Mouse (Mus musculus) thymus, adult 2 months (tissue): ENCODE data around the gene Islr2. TPM values are rescaled to one million over a fixed set of nuclear protein-coding genes. Genes with fewer than 3 reads are reported as not detected.
A peak's percentile ranks its signal among the peaks of the same experiment; 100 is the strongest.
"Not testable (repeated sequence)": the region's sequence is repeated elsewhere in the genome, so short reads cannot be mapped to it uniquely, and the experiment has no call there.

Experiments
- DNase-seq: peaks from one replicate; pipeline ENCODE4 v3.0.0; 2021
- H3K27ac ChIP-seq: fragments of 200-500 bp; 2 replicates; pipeline ENCODE4 v1.5.1; 2012; ENCODE audit warnings: low read length, control low read depth; ENCODE audit not compliant: control insufficient read depth, insufficient read depth
- H3K27me3 ChIP-seq: fragments of 200-500 bp; 2 replicates; pipeline ENCODE4 v1.6.1; 2012; ENCODE audit warnings: mild to moderate bottlenecking, low read length, moderate library complexity, mixed read lengths; ENCODE audit not compliant: control insufficient read depth, insufficient read depth
- H3K36me3 ChIP-seq: fragments of 200-500 bp; 2 replicates; pipeline ENCODE4 v1.6.1; 2012; ENCODE audit warnings: mild to moderate bottlenecking, low read length, moderate library complexity; ENCODE audit not compliant: control insufficient read depth, insufficient read depth
- H3K4me1 ChIP-seq: fragments of 200-500 bp; replicated peaks from 2 replicates; pipeline ENCODE4 v1.6.1; 2012; ENCODE audit warnings: low read length; ENCODE audit not compliant: control insufficient read depth, insufficient read depth
- H3K4me3 ChIP-seq: fragments of 200-500 bp; 2 replicates; pipeline ENCODE4 v1.5.1; 2012; ENCODE audit warnings: mild to moderate bottlenecking, low read length, control low read depth, moderate library complexity; ENCODE audit not compliant: control insufficient read depth, insufficient read depth
- CTCF ChIP-seq: fragments of 200-500 bp; IDR thresholded peaks from 2 replicates; pipeline ENCODE4 v1.5.1; 2012; ENCODE audit warnings: mild to moderate bottlenecking, control low read depth, low read length, moderate library complexity, borderline replicate concordance; ENCODE audit not compliant: control insufficient read depth, poor library complexity, insufficient read depth; ENCODE audit errors: extremely low read depth
- POLR2A ChIP-seq: fragments of 200-500 bp; IDR thresholded peaks from 2 replicates; pipeline ENCODE4 v1.6.1; 2012; ENCODE audit warnings: mild to moderate bottlenecking, low read length, control low read depth, moderate library complexity; ENCODE audit not compliant: control insufficient read depth, poor library complexity, insufficient read depth; ENCODE audit errors: extremely low read depth
- WGBS: fragments of 180-500 bp; shearing (Covaris S2); methylation state at CpG from one replicate; pipeline ENCODE4 v1.1.7; 2018; 5-methylcytosine and 5-hydroxymethylcytosine counted together
- polyA plus RNA-seq: library from polyadenylated mRNA; depleted of rRNA; stranded (reverse); fragments of >200 nt; gene quantifications from 2 replicates; pipeline ENCODE4 v1.2.3, GENCODE M21; 2012; rRNA removed

Gene Islr2
- polyA plus RNA-seq = 0.50 and 1.4 TPM in 2 replicates

- Histone ChIP-seq H3K4me1 (peaks cover 4% of the 10 kb centered on the region; the same call in 1 of the 2 replicates), H3K4me3 (peak within 1 kb of the TSS; percentile 49), H3K36me3 (no peaks in the 10 kb centered on the region), H3K27me3 (peaks cover 24% of the 10 kb centered on the region; the same call in 1 of the 2 replicates), H3K27ac (no peak within 1 kb of the TSS)
- peak; percentile 57 for DNase-seq
- peak; percentile 60; the same call in 1 of the 2 replicates for TF ChIP-seq CTCF
- TF ChIP-seq POLR2A = no peak
- 11% methylated on average over 42 of the region's 42 CpGs for WGBS
These were observed at the start of gene Islr2, which contains the start of gene Islr for GRCm38 (mm10) chr9:58203516-58204447. Gene Islr2 (minus strand): TSS chr9:58204319. Gene Islr (minus strand): TSS chr9:58204306.

DNA sequence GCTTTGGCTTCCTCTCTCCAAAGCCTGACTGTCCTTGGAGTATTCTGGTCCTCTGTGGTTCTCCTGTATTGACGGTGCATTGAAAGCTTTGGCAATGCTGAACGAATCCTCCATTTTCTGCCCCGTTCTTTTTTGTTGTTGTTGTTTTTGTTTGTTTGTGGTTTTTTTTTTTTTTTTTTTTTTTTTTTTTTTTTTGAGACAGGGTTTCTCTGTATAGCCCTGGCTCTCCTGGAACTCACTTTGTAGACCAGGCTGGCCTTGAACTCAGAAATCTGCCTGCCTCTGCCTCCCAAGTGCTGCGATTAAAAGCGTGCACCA, 49.6 kb upstream of the Islr2 start:
- DNase-seq, H3K27me3 ChIP-seq, H3K27ac ChIP-seq, H3K36me3 ChIP-seq: not testable (repeated sequence)
- 63% methylated on average over 5 of the region's 5 CpGs for WGBS
- H3K4me1 ChIP-seq = peaks cover 28% of the 10 kb centered on the region
- H3K4me3 ChIP-seq = peak overlapping the region; percentile 76

GRCm38 (mm10) chr9:58253033-58253804, 49.1 kb upstream of the Islr2 start, which contains the start of gene Stoml1:
Gene Stoml1 (plus strand): TSS chr9:58253164.
- Histone ChIP-seq H3K4me1 (peaks cover 32% of the 10 kb centered on the region), H3K36me3 (no peaks in the 10 kb centered on the region), H3K27me3 (no peaks in the 10 kb centered on the region), H3K27ac (peak within 1 kb of the TSS; percentile 12), H3K4me3 (peak within 1 kb of the TSS; percentile 76)
- peak; percentile 95 for DNase-seq
- under 1% methylated on average over 31 of the region's 31 CpGs for WGBS
- TF ChIP-seq CTCF (peak; percentile 86; the same call in 1 of the 2 replicates), POLR2A (peak; percentile 83)

DNA sequence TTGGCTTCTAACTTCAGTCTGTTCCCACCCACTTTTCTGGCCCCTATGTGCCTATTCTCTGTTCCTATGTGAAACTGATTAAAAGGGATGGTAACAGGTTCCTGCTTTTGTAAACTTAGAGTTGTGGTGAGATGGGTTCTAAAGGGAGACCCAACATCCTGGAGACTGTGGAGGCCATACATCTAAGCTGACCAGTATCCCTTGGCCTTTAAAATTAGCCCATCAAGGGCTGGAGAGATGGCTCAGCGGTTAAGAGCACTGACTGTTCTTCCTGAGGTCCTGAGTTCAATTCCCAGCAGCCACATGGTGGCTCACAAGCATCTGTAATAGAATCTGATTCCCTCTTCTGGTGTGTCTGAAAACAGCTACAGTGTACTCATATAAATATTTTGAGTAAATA, 46.6 kb upstream of the Islr2 start:
- H3K4me1 ChIP-seq = peaks cover 31% of the 10 kb centered on the region
- WGBS = 97% methylated on average over 1 of the region's 1 CpGs
- not testable (repeated sequence) for H3K27me3 ChIP-seq, H3K36me3 ChIP-seq, DNase-seq, H3K27ac ChIP-seq, H3K4me3 ChIP-seq

DNA sequence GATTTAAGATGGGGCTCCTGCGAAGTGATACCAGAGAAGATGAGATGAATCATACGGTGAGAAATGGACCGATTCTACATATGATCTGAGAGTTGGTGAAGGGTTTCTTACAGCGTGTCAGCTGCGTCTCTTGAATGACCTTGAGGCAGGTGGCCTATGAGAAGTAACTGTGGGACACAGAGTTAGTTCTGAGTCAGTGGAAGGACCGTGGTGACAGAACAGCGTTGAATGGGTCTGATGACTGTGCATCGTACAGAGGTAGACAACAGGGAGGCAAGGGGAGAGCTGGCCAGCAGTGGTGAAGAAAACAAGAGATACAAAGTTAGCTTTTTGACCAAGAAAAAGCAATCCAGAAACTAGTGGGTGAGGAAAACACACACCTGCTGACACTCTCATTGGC, 46.2 kb upstream of the Islr2 start:
- WGBS = 88% methylated on average over 8 of the region's 8 CpGs
- no peaks in the 10 kb centered on the region for H3K36me3 ChIP-seq
- DNase-seq = no peak
- peaks cover 31% of the 10 kb centered on the region for H3K4me1 ChIP-seq
- no peak overlapping the region for H3K4me3 ChIP-seq
- TF ChIP-seq POLR2A (no peak), CTCF (no peak)
- no peaks in the 10 kb centered on the region for H3K27me3 ChIP-seq
- H3K27ac ChIP-seq = no peak overlapping the region

DNA sequence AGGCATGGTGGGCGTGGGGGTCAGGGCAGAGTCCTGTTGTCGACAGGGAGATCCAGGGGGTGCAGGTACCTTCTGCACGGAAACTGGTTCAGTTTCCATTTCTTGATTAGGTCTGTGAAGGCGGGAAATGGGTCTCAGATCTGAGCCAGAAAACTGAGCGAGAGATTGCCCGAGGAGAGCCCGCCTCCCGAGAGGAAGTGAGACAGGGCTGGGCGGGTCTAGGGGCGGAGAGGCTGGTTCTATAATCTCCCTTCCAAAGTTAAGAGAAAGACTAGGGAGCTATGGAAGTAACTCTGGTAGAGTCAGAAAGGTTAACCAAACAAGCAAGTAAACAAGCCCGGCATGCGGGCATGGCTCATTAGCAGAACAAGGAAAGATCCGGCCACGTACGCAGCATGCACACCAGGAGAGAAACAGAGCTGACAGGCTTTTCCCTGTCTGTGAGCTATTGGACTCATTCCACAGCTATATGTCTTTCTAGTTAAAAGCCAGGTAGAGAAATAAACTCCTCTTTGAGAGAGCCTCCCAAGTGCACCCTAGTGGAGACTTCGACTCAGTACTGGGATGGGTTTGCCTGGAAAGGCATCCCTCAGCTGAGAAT, 45.6 kb upstream of the Islr2 start, which contains the start of gene Pml:
Gene Pml, minus strand, starts transcription at position 195 of the 601 bp plus-strand sequence.
- H3K36me3 ChIP-seq = no peaks in the 10 kb centered on the region
- peak within 1 kb of the TSS; percentile 96 for H3K4me3 ChIP-seq
- H3K4me1 ChIP-seq = peaks cover 26% of the 10 kb centered on the region
- H3K27ac ChIP-seq = peak within 1 kb of the TSS; percentile 94
- WGBS = under 1% methylated on average over 16 of the region's 16 CpGs
- no peaks in the 10 kb centered on the region for H3K27me3 ChIP-seq
- peak; percentile 71 for DNase-seq
- TF ChIP-seq CTCF (no peak), POLR2A (peak; percentile 46; the same call in 1 of the 2 replicates)
